Mouse (Mus musculus) cerebellum, adult 11 months (tissue): ENCODE measurements around the gene Rasl10a.
"Not testable (repeated sequence)": the region's sequence is repeated elsewhere in the genome, so short reads cannot be mapped to it uniquely, and the experiment has no call there.

ENCODE experiments used
- DNase-seq: peaks from one replicate; pipeline ENCODE4 v3.0.0; 2022

Rasl10a gene

DNA sequence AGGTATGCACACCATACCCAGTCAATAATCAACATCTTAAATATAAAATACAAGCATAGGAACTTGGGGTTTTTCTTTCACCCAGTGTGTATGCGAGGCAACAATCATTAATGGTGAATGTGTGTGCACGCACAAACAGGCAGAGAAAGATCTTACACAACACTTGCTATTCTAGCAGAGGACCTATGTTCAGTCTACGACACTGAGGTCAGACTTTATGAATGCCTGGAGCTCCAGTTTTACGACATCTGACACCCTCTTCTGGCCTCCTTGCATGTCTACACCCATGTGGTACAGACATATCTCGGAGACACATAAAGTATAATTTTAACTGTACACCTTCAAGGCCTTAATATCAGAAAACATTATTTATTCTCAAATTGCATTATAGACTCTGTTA lies 18.9 kb downstream of the Rasl10a start:
- DNase-seq, result not testable (repeated sequence)

DNA sequence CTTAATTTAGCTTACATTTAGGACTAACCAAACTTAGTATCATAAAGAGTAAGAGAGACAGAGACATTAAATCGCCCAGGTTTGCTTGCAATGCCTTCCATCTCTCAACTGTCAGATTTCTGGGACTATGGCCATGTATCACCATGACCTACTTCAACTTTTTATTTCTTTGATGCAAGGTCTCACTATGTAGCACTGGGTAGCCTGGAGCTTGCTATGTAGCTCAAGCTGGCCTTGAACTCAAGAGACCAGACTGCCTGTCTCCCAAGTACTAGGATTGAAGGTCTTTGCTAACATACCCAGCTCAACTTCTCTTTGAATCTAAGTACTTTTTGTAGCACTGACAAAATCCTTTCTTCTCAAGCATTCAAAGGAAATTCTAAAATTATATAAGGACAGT lies 31.2 kb downstream of the Rasl10a start:
- DNase-seq, result no peak

DNA sequence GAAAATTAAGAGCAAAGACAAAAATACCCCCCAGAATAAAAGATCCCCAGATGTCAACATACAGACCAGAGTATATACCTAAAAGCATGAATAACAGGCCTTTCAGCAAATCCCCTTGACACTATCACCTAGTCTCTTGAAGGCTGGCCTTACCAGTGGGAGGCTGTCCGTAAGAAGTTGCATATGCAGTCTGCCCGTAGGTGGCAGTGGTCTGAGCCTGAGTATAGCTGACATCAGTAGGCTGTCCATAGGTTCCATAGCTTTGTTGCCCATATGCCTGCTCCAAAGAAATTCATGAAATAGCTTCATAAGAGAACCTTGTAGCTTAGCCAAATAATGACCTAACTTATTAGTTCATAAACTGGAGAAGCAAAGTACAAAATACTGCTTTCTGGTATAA lies 33.8 kb downstream of the Rasl10a start:
- no peak for DNase-seq

DNA sequence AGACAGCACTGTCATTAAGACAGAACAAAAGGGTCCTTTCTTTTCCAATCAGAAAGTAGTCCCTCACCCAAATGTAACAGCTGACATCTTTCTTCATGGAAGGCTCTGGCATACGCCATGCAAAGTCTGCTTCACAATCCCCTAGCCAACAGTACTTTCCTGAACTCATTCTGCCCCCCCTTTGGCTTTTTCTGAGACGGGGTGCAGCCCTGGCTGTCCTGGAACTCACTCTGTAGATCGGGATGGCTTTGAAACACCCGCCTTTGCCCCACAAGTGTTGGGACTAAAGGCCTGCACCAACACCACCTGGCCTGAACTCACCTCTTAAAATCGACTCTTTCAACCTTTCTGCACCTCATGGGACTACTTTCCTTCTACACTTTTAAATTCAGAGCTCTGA lies 37.9 kb downstream of the Rasl10a start:
- DNase-seq, result no peak

DNA sequence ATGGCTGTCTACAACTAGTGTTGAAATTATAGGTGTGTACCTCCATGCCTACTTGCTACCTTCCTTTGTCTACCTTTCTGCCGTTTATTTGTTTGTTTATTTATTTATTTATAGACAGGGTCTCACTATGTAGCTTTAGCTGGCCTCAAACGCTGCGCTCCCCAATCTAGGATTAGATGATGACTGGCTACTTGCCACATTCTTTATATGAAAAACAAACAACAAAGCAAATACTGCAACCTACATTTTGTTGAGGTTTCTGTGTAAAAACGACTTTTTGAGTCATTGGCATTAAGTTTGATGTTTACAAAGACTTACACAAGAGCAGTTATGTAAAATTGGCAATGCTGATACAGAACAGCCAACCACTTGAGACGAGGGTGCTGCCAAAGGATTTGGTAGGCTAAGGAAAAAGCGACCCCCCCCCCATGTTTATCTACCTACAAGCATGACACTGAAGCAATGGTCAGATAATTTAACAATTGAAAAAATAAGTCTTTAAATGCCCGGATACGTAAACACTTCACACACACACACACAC lies 38.6 kb downstream of the Rasl10a start:
- DNase-seq, result no peak

DNA sequence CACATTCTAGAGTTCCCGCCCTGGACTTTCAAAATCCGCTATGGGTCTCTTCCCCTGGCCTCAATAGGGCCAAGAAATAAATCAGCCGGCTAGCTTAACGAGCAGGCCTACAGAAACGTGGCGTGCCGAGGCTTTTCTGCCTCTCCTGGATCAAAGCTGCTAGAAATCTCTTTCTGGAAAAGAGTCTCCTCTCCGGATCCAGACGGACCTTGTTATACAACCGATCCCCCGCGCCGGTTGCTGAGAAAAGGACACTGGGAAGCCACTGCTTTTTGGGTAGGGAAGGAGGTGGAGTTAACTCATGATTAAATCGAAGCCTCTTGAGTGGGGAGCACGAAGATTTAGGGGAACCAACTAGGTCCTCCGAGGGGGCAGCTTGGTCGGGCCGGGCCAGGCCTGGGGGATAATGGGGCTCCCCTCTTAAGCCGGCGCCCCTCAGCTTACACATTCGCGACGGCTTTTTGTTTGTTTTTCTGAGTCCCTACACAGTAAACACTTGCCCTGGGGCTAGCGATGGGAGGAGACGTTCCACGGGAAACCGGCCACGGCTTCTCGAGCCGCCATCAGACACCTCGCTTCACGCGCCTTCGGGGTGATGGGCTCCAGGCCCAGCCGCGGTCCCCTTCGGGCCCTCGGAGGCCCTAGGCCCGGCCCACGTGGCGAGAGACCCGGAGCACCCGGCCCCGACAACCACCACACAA lies 40.3 kb downstream of the Rasl10a start:
- peak; percentile 40 for DNase-seq

DNA sequence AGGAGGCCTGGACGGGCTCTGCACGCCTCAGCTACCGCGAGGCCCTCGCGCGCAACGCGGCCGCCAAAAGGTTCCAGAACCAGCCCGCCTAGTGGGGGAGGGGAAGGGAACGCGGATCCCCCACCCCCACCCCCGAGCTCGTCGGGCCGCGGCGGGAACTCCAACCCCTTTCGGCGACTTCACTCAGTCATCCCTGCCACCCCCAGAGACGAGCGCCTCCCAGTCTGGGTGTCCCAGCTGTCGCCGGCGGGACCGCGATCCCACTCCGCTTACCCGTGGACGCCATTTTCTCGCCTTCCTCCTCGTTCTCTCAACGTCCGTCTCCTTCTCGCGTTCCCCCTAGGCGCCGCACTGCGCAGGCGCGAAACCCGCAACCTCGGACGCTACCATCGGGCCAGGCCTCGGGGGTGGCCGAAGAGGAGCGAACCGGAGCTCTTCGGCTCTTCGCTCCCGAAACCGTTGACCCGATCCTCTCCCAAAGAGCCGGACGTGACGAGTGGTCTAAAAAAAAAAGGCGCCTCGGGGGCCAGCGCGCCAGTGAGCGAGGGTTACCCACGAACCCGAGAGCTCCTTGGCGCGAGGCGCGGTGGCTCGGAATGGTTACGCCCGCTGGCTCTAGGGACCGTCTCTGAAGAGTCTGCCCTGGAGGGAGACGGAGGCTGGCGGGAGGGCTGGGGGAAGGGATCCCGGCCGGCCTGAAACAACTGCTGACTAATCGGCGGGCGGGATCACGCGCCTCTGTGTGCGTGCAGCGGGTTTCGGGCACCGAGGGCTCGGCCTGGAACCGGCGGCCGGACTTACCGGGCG lies 41.0 kb downstream of the Rasl10a start, which contains the start of the genes Rhbdd3 and Ewsr1:
TSS of gene Rhbdd3 (plus strand) at position 191 of the 807 bp plus-strand sequence.
TSS of gene Ewsr1 (minus strand) at position 531 of the 807 bp plus-strand sequence.
- DNase-seq, result peak; percentile 98

DNA sequence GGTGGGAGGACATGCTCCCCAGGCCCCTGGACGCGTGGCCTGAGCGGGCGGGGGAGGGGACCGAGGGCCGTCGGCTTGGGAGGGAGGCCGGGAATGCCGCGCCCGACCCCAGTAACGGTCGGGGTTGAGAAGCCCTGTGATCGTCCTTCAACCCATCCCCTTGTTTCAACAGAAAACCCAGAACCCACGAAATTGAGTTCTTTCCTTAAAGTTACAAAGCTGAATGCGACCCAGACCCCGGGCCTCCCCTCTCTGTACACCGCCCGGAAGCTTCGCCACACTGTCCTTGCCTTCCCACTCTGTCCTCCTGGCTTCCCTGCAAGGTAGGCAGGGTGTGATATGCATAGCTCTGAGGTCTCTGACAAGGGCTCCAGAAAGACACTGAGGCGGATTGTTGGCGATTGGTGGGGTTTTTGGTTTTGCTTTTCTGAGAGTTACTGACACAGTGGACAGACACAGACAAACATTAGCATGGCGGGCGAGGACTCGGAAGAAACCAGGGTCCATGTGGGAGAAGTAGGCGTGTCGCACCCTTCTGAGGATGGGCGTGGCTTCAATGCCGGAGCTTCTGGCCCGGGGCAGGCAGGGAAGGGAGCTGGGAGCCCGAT lies 41.8 kb downstream of the Rasl10a start:
- DNase-seq, result peak; percentile 64

DNA sequence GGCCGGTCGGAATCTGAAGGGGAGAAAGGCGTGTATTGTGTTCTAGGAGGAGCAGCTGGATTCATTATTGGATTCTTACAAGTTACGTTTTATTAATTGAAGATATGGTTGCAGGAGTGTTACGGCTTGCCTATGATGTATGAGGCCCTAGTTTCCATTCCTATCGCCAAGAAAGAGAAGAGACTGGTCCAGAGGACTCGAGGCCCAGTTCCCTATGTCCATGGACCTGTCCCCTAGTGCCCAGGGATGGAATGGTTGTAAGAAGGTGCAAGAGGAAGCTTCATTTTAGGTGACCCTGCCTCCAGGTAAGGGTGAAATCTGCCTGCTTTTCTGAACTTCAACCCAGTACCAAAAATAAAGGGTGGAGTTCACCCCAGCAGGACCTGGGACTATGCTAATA lies 42.4 kb downstream of the Rasl10a start:
- no peak for DNase-seq

DNA sequence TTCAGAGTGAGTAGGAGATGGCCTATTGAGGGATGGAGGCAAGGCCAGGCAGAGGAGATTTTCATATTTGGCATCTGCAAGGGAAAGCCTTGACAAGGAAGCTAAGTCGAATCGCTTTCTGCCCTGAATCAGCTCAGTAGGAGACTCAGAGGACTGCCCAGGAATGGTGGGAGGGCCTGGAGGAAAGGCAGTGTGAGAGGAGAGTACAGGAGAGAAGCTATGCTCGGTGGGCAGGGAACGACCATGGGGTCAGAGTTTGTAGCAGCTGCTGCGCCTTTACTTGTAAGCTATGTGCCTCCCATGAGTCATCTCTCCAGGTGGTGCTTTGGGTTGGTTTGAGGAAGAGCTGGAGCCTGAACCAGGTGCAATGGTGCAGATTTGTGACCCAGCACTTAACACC lies 42.9 kb downstream of the Rasl10a start:
- no peak for DNase-seq

DNA sequence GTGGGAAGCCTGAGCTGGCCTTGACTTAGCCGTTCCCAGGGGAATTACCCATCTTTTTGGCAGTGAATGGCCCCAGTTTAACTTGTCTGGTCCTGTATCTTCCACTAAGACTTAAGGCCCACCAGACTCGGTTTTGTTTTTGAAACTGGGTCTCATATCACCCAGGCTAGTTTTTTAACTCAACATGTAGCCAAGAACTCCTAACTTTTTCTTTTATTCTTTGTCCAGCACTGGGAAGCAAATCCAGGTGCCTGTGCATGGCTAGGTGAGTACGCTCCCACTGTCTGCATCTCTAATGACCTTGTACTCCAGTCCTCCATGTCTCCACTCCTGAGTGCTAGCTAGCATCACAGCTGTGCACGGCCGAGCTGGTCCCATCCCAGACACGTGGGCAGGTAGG lies 43.7 kb downstream of the Rasl10a start:
- no peak for DNase-seq

DNA sequence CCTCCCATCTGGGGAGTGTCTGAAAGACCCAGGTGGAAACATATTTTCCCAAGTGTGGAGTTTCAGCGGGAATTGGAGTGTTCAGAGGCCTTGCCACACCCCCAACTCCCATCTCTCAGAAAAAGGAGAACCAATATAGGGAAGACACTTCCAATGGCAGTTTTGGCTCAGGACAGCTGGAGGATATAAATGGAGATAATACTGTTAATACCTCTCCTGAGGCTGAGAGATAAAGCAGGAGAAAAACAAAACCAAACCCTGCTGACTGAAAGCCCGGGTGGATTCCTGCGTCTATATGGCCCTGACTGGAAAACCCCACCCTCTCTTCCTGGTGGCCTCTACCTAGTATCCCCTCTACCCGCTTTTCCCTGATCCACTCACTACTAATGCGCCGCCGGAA lies 44.5 kb downstream of the Rasl10a start:
- DNase-seq, result no peak

DNA sequence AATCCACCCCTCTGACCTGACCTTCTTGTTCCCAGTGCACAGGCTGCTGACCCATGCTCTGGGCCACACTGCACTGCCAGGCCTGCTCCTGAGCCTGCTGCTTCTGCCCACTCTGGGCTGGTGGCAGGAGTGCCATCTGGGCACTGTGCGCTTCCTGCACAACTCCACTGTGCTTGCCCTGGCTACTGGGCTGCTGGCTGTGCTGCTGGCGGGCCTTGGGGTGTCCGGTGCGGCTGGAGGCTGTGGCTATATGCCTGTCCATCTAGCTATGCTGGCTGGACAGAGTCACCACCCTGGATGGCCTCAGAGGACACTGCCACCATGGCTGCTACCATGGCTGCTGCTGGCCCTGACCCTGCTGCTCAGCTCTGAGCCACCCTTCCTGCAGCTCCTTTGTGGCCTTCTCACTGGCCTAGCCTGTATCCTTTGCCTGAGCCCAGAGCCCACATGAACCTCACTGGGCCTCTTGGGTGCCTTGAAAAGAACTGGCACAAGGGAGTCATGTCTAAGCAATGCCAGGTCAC lies 46.1 kb downstream of the Rasl10a start:
- DNase-seq, result no peak

DNA sequence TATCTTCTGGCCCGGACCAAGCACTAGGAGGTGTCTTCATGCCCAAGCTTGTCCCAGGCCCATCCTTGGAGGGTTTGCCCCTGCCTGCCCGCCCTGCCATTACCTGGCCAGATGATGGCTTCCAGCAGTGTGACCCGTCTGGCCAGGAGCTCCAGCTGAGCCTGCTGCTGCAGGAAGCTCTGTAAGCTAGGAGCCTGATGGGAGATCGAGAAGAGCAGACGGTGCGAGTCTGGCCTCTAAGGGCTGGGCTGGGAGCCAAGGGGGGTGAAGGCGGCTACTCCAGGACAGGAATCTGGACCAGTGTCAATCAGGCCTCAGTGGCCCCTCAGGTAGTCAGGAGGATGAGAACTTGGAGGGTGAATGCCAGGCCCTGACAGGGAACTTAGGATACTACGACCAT lies 51.5 kb downstream of the Rasl10a start:
- DNase-seq, result no peak
